Mouse (Mus musculus): ENCODE results near the gene Atg9b. TPM values are rescaled to one million over a fixed set of nuclear protein-coding genes. Genes with fewer than 3 reads are reported as not detected.

Gene Atg9b
- polyA plus RNA-seq, 1 experiment from 2014 or later, result 0.48 TPM

DNA sequence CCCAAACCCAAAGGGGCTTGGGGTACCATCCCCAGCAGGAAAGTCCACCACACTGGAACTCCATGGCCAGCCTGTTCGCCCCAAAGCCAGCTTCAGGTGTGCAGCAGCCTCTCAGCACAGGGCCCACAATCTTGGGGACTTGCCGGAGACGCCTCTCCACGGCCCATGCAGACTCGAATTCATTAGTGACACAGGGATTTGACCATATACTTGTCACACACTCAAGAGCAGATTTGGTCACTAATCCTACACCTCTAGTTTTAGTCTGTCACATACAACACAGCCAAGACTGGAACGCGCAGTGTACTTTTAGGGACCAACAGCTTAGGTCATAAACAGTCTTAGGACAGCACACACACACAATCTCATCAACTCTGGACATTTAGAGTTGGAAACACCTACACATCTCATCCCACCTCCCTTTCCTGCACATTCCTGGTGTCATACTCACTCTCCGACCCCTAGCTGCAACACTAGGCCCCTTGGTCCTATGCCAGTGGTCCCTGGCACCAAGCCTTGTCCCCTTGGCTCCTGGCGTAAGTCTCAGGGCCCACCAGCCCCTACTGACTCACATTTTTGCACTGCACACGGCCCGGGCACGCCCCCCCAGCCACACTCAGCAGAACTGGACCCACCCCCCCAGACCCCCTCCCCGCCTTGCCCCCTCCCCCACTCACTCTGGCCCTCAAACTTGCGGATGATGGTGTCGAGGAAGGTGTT, 41.3 kb downstream of the Atg9b start:
- 30% methylated on average over 15 of the region's 15 CpGs for WGBS
- Histone ChIP-seq H3K36me3 (ENCODE audit: control insufficient read depth, insufficient read depth, low read length) (no peaks in the 10 kb centered on the region), H3K27ac (ENCODE audit: low read depth, low read length) (peak overlapping the region; percentile 90; the same call in 1 of the 2 replicates), H3K4me3 (ENCODE audit: low read depth, low read length) (peak overlapping the region; percentile 67), H3K4me1 (ENCODE audit: control insufficient read depth, insufficient read depth, low read length) (peaks cover 35% of the 10 kb centered on the region), H3K27me3 (replicated peaks; ENCODE audit: control insufficient read depth, insufficient read depth, low read length) (peaks cover 5% of the 10 kb centered on the region; the same call in 1 of the 2 replicates), H3K4me2 (ENCODE audit: low read length) (peak overlapping the region; percentile 96), H3K9me3 (replicated peaks; ENCODE audit: control insufficient read depth, low read length) (no peaks in the 10 kb centered on the region), H3K9ac (ENCODE audit: low read length) (peak overlapping the region; percentile 83)
- ATAC-seq (no peak), DNase-seq (ENCODE audit: low spot score) (peak; percentile 20)

DNA sequence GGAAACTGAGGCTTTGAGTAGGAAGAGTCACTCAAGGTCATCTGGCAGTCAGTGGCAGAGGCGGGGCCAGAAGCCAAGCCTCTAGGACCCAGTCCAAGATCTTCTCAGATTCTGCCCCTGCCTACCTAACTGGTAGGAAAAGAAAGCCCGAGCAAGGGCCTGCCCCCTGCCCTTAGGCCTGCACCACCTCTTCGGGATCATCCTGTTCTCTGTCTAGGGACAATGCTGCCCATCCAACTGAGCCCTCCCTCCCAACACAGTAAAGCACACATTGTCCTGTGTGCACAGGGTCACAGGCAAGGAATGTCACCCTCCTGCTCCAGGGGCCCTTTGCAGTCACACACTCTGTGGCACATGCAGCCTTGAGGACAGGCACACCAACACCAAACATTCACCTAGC, 41.9 kb downstream of the Atg9b start:
- H3K36me3 ChIP-seq (ENCODE audit: control insufficient read depth, insufficient read depth, low read length), result no peaks in the 10 kb centered on the region
- WGBS, result 51% methylated on average over 3 of the region's 3 CpGs
- H3K4me3 ChIP-seq (ENCODE audit: low read depth, low read length), result peak overlapping the region; percentile 67
- H3K27me3 ChIP-seq (replicated peaks; ENCODE audit: control insufficient read depth, insufficient read depth, low read length), result peaks cover 5% of the 10 kb centered on the region; the same call in 1 of the 2 replicates
- peak overlapping the region; percentile 96 for H3K4me2 ChIP-seq (ENCODE audit: low read length)
- ATAC-seq (no peak), DNase-seq (ENCODE audit: low spot score) (no peak)
- H3K4me1 ChIP-seq (ENCODE audit: control insufficient read depth, insufficient read depth, low read length), result peaks cover 37% of the 10 kb centered on the region
- H3K9ac ChIP-seq (ENCODE audit: low read length), result peak overlapping the region; percentile 83; the same call in 1 of the 2 replicates
- H3K9me3 ChIP-seq (replicated peaks; ENCODE audit: control insufficient read depth, low read length), result no peaks in the 10 kb centered on the region
- H3K27ac ChIP-seq (ENCODE audit: low read depth, low read length), result no peak overlapping the region

DNA sequence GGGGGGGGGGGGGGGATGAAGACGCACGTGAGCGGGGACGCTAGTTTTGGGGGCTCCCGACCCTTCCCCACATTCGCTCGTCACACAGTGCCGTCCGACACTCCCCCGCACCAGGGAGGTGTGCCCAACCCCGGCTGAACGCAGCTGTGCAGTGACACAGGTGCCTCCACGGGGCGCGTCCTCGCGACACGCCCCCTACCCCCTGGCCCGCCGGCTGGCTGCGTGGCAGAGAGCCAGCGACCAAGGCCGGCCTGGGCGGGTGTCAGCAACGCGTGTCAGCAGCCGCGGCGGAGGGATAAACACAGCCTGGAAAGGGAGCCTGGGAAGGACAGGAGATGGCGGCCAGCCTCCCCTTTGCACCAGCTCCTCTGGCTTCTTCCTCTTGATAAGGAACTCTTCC, 43.4 kb downstream of the Atg9b start:
- Histone ChIP-seq H3K36me3 (ENCODE audit: control insufficient read depth, insufficient read depth, low read length) (no peaks in the 10 kb centered on the region), H3K4me3 (ENCODE audit: low read depth, low read length) (peak overlapping the region; percentile 48), H3K27me3 (replicated peaks; ENCODE audit: control insufficient read depth, insufficient read depth, low read length) (peaks cover 5% of the 10 kb centered on the region; the same call in 1 of the 2 replicates), H3K9ac (ENCODE audit: low read length) (peak overlapping the region; percentile 59), H3K4me2 (ENCODE audit: low read length) (peak overlapping the region; percentile 100), H3K9me3 (replicated peaks; ENCODE audit: control insufficient read depth, low read length) (no peaks in the 10 kb centered on the region), H3K4me1 (ENCODE audit: control insufficient read depth, insufficient read depth, low read length) (peaks cover 52% of the 10 kb centered on the region), H3K27ac (ENCODE audit: low read depth, low read length) (peak overlapping the region; percentile 10; the same call in 1 of the 2 replicates)
- no peak for ATAC-seq
- whole genome bisulfite sequencing, result 0% methylated on average over 21 of the region's 30 CpGs
- DNase-seq (ENCODE audit: low spot score), result peak; percentile 37

DNA sequence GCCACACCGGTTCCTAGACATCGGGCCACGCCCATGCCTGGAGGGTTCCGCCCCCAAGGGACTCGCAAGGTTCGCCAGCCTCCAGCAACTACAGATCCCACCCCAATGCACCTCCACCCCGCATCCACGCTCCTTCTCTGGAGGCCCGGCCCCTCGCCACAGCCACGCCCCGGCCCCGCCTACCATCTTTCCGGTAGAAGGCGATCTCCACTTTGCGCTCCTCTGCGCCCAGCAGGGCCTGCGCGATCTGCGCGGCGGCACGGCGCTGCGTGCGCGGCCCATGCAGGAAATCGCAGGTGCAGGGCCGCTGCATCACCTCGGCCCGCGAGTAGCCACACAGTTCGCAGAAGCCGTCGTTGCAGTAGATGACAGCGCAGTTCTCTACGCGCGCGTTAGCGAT, 43.8 kb downstream of the Atg9b start:
- peaks cover 56% of the 10 kb centered on the region for H3K4me1 ChIP-seq (ENCODE audit: control insufficient read depth, insufficient read depth, low read length)
- peak overlapping the region; percentile 10; the same call in 1 of the 2 replicates for H3K27ac ChIP-seq (ENCODE audit: low read depth, low read length)
- H3K9ac ChIP-seq (ENCODE audit: low read length), result peak overlapping the region; percentile 59
- ATAC-seq (peak; percentile 47), DNase-seq (ENCODE audit: low spot score) (peak; percentile 77)
- H3K36me3 ChIP-seq (ENCODE audit: control insufficient read depth, insufficient read depth, low read length), result no peaks in the 10 kb centered on the region
- no peaks in the 10 kb centered on the region for H3K9me3 ChIP-seq (replicated peaks; ENCODE audit: control insufficient read depth, low read length)
- H3K4me2 ChIP-seq (ENCODE audit: low read length), result peak overlapping the region; percentile 100
- under 1% methylated on average over 41 of the region's 41 CpGs for WGBS
- H3K4me3 ChIP-seq (ENCODE audit: low read depth, low read length), result peak overlapping the region; percentile 48
- peaks cover 5% of the 10 kb centered on the region; the same call in 1 of the 2 replicates for H3K27me3 ChIP-seq (replicated peaks; ENCODE audit: control insufficient read depth, insufficient read depth, low read length)

- H3K27ac ChIP-seq (ENCODE audit: low read depth, low read length), result no peak overlapping the region
- ATAC-seq, result no peak
Measured at GRCm38 (mm10) chr5:24347186-24347875, 44.6 kb downstream of the Atg9b start.

GRCm38 (mm10) chr5:24346313-24346712, 45.6 kb downstream of the Atg9b start:
- H3K4me1 ChIP-seq (ENCODE audit: control insufficient read depth, insufficient read depth, low read length), result peaks cover 52% of the 10 kb centered on the region

More at GRCm38 (mm10) chr5:24347186-24347875, 44.6 kb downstream of the Atg9b start:
- H3K27me3 ChIP-seq (replicated peaks; ENCODE audit: control insufficient read depth, insufficient read depth, low read length), result peaks cover 5% of the 10 kb centered on the region; the same call in 1 of the 2 replicates
- 64% methylated on average over 7 of the region's 7 CpGs for WGBS
- H3K9ac ChIP-seq (ENCODE audit: low read length), result no peak overlapping the region
- no peaks in the 10 kb centered on the region for H3K36me3 ChIP-seq (ENCODE audit: control insufficient read depth, insufficient read depth, low read length)
- peak overlapping the region; percentile 100; the same call in 1 of the 2 replicates for H3K4me2 ChIP-seq (ENCODE audit: low read length)
- H3K9me3 ChIP-seq (replicated peaks; ENCODE audit: control insufficient read depth, low read length), result no peaks in the 10 kb centered on the region
- peaks cover 50% of the 10 kb centered on the region for H3K4me1 ChIP-seq (ENCODE audit: control insufficient read depth, insufficient read depth, low read length)
- no peak for DNase-seq (ENCODE audit: low spot score)
- peak overlapping the region; percentile 48; the same call in 1 of the 2 replicates for H3K4me3 ChIP-seq (ENCODE audit: low read depth, low read length)

GRCm38 (mm10) chr5:24344477-24345051, 47.4 kb downstream of the Atg9b start:
- peak overlapping the region; percentile 90 for H3K27ac ChIP-seq (ENCODE audit: low read depth, low read length)
- no peaks in the 10 kb centered on the region for H3K9me3 ChIP-seq (replicated peaks; ENCODE audit: control insufficient read depth, low read length)
- peak overlapping the region; percentile 10 for H3K9ac ChIP-seq (ENCODE audit: low read length)
- peak; percentile 61 for ATAC-seq
- peaks cover 42% of the 10 kb centered on the region for H3K4me1 ChIP-seq (ENCODE audit: control insufficient read depth, insufficient read depth, low read length)
- H3K4me2 ChIP-seq (ENCODE audit: low read length), result peak overlapping the region; percentile 28
- DNase-seq (ENCODE audit: low spot score), result peak; percentile 67
- H3K4me3 ChIP-seq (ENCODE audit: low read depth, low read length), result no peak overlapping the region
- H3K36me3 ChIP-seq (ENCODE audit: control insufficient read depth, insufficient read depth, low read length), result no peaks in the 10 kb centered on the region
- 4% methylated on average over 12 of the region's 12 CpGs for WGBS
- H3K27me3 ChIP-seq (replicated peaks; ENCODE audit: control insufficient read depth, insufficient read depth, low read length), result peaks cover 5% of the 10 kb centered on the region; the same call in 1 of the 2 replicates

More at GRCm38 (mm10) chr5:24346313-24346712, 45.6 kb downstream of the Atg9b start:
- Histone ChIP-seq H3K4me3 (ENCODE audit: low read depth, low read length) (no peak overlapping the region), H3K9ac (ENCODE audit: low read length) (no peak overlapping the region), H3K4me2 (ENCODE audit: low read length) (no peak overlapping the region), H3K27me3 (replicated peaks; ENCODE audit: control insufficient read depth, insufficient read depth, low read length) (peaks cover 5% of the 10 kb centered on the region; the same call in 1 of the 2 replicates), H3K36me3 (ENCODE audit: control insufficient read depth, insufficient read depth, low read length) (no peaks in the 10 kb centered on the region), H3K9me3 (replicated peaks; ENCODE audit: control insufficient read depth, low read length) (no peaks in the 10 kb centered on the region), H3K27ac (ENCODE audit: low read depth, low read length) (no peak overlapping the region)
- WGBS, result 91% methylated on average over 7 of the region's 7 CpGs
- DNase-seq (ENCODE audit: low spot score) (no peak), ATAC-seq (no peak)

GRCm38 (mm10) chr5:24343977-24344436, 47.9 kb downstream of the Atg9b start:
- H3K4me3 ChIP-seq (ENCODE audit: low read depth, low read length), result no peak overlapping the region
- no peaks in the 10 kb centered on the region for H3K9me3 ChIP-seq (replicated peaks; ENCODE audit: control insufficient read depth, low read length)
- WGBS, result 3% methylated on average over 2 of the region's 2 CpGs
- DNase-seq (ENCODE audit: low spot score) (peak; percentile 78), ATAC-seq (peak; percentile 41; the same call in 1 of the 2 replicates)
- H3K4me1 ChIP-seq (ENCODE audit: control insufficient read depth, insufficient read depth, low read length), result peaks cover 39% of the 10 kb centered on the region
- peak overlapping the region; percentile 90 for H3K27ac ChIP-seq (ENCODE audit: low read depth, low read length)
- peak overlapping the region; percentile 28 for H3K4me2 ChIP-seq (ENCODE audit: low read length)
- 0 out of 2 replicates have a peak, but pooled peaks cover under 1% of the 10 kb centered on the region for H3K27me3 ChIP-seq (replicated peaks; ENCODE audit: control insufficient read depth, insufficient read depth, low read length)
- H3K36me3 ChIP-seq (ENCODE audit: control insufficient read depth, insufficient read depth, low read length), result no peaks in the 10 kb centered on the region
- H3K9ac ChIP-seq (ENCODE audit: low read length), result peak overlapping the region; percentile 10; the same call in 1 of the 2 replicates
